Mouse (Mus musculus) ovary, postnatal 10 days (tissue): ENCODE measurements around the gene Tbc1d9.
"Not testable (repeated sequence)": the region's sequence is repeated elsewhere in the genome, so short reads cannot be mapped to it uniquely, and the experiment has no call there.

ENCODE experiments used
- DNase-seq: peaks from one replicate; pipeline ENCODE4 v3.0.0; 2022; ENCODE audit warnings: low spot score

Gene Tbc1d9

DNA sequence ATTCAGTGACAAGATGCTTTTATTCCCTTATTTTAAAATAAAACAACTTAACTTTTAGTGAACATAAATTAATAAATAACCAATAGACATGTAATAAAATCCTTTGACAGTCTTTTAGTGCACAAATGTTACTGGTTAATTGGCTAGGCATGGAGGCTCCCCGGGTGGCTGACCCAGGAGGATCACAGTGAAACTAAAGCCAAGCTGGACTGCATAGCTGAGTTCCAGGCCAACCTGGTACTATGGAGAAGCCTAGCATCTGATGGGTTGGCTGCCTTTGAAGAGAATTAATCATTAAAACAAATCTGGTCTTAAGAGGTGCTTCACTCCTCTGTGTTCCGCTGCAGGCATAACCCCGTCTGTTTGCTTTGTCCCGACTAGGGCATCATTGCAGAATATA is 67.9 kb downstream of the Tbc1d9 start:
- DNase-seq = no peak

DNA sequence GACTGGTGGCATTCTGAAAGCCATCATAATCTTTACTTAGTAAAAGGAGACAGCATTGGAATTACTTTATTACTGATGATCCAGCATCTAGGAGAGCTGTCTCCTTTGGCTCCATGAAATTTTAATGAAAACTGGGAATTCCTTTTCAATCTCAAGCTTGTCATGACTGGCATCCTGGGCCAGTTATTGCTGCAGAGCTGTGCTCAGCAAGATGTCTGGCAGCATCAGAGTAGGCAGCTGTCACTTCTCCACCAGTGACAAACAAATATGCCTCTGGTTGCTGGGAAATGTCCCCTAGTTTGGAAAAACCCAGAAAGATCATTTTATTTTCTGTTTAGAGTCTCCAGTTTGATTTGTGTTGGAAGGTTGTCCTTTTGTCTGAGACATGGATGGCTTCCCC is 74.2 kb downstream of the Tbc1d9 start:
- no peak for DNase-seq

DNA sequence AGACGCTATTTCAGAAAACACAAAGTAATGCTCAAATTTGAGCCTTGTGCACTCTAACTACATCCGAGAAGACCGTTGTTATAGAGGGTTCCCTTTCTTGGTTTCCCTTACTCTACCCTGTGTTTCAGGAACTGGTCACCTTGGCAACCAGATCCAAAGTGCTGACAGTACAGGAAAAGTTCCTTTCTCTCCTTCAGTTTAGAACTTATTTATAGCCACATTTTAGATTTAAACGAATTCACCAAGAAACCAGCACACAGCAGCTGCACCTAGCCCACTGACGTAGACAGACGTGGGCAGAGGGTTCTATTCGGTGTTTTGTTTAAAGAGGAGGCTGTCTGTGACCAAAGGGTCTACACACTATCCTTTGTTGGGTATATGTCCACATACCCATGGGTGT is 79.0 kb downstream of the Tbc1d9 start:
- no peak for DNase-seq

DNA sequence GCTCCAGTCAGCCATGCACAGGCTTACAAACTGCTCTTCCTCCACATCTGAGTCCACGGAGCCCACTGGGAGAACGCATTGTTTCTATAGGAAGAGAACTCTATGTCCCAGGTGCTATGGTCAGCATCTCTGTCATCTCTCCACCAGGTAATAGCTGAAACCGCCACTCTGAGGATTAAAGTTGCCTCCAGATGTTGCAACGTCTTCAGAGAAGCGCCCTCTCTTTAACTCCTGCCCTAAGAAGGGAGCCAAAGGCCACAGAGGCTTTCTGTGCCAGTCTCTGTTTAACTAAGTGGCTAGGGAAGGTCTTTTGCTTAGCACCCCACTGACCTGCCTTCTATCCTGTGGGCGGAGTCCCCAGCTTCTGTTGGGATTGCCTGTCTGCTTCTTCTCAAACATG is 85.7 kb downstream of the Tbc1d9 start:
- no peak for DNase-seq

DNA sequence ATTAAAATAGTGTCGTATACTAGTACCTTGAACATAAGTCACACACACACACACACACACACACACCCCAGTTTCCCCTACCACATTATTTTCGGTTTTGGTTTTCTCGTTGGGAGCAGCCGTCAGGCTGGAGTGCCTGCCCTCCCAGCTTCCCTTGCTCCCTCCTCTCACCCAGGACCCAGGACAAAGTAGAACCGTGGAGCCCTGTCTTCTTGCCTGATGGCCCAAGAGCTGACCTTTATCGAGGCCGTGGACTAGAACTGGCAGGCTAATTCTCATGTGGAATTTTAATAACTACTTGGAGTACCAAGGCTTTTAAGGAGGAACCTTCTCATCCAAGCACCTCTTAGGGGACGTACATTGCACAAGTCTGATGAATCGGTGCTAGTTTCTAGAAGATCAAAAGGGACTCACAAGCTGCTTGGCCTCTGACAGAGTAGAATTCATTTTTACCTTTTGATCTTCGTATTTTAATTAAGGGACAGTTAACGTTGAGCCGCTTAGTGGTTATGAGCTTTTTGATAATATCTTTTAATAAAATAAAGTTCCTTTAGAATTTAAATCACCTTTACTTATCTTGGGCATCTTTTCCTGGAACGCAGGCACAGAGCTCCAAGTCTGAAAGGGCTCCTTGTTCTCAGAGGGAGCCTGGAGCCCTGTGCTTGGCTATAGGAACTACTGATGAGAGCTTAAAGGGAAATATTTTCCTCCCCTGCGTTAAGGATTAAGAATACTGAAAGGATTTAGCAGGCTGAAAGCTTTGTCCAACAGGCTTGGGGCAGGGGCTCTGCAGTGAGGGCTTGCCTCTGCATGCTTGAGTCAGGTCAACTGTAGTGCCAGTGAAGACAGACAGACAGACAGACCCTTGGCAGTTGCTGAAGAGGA is 86.5 kb downstream of the Tbc1d9 start:
- DNase-seq = no peak

DNA sequence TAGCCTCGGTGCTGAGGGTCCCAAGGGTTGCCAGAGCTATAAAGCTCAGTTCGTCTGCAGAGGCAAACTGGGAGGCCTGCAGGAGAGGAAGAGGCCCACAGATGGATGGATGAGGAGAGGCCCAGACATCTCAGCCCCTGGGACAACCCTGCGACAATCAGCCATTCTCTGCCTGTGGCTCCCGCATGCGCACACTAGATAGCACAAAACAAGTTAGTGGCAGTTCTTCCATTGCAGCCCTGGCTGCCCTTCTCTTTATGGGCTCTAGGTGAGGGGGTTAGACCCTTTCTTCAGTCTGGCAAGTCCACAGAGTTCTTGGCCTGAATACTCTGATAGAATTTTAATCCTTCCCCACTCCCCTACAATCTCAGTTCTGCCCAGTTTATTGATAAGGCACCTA is 87.6 kb downstream of the Tbc1d9 start:
- no peak for DNase-seq

DNA sequence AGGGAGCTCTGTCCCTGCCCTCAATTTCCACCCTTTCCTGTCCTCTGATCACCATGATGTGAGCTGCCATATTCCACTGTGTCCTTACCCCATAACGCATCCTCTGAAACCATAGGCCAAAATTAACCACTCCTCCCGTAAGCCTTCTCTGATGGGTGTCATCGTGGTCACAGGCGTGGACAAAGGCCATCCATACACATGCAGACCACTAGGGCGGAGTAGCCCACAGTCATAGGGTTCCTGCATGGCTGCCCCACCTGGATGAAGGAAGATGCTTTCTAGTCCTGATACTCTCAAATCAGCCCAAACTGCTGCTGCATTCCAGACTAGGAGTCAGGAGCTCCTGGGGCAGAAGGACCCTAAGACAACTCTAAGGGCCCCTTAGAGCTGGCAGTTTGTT is 92.5 kb downstream of the Tbc1d9 start:
- no peak for DNase-seq

DNA sequence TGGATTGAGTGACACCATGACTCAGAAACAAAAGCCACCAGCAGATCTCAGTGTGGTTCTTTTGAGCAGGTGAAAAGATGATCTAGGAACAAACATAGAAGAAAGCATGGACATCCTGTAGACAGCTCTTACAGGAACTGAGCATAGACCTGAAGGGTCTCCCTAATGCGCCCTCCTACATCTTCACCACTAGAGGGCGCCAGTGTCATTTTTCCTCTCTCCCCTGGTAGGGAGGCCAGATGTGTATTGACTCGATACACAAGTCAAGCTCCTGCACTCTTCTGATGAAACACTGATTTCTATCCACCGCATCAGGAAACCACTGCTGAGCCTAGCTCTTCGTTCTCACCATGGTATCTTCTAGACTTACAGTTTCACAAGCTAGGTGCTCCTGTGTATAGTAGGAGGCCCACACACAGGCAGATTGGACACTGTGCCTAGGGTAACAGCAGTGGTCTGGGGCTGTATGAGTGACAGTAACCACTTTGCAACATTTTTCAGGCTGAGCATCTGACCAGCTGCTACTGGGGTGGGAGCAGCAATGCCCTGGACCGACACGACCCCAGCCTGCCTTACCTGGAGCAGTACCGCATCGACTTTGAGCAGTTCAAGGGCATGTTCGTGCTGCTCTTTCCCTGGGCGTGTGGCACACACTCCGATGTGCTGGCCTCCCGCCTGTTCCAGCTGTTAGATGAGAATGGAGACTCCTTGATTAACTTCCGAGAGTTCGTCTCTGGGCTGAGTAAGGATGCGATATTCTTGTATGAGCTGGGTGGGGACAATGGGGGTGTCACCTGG is 95.5 kb downstream of the Tbc1d9 start:
- DNase-seq = peak; percentile 10

DNA sequence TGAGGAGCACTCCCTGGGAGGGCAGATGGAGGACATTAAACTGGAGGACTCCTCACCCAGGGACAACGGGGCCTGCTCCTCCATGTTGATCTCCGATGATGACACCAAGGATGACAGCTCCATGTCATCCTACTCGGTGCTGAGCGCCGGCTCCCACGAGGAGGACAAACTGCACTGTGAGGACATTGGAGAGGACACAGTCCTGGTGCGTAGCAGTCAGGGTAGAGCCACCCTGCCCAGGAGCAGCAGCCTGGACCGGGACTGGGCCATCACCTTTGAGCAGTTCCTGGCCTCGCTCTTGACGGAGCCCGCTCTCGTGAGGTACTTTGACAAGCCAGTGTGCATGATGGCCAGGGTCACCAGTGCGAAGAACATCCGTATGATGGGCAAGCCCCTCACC is 106.0 kb downstream of the Tbc1d9 start:
- DNase-seq = no peak

DNA sequence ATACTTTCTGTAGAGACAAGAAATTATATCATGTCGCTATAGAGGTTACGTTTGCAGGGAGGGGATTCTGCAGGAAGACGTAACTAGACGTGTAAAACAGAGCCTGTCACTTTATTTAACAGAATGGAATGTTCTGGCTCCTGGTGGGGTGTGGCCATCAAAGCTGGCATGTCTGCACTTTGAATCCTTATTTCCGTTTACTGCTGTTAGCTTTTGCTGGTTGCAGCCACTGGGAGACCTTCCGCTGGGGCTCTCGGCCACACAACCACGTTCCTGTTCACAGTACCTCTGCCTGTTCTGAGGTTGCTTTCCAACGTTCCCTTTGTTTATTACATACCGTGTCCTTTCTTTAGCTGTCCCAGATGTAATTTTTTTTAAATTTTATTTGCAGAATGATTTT is 107.3 kb downstream of the Tbc1d9 start:
- DNase-seq = no peak

DNA sequence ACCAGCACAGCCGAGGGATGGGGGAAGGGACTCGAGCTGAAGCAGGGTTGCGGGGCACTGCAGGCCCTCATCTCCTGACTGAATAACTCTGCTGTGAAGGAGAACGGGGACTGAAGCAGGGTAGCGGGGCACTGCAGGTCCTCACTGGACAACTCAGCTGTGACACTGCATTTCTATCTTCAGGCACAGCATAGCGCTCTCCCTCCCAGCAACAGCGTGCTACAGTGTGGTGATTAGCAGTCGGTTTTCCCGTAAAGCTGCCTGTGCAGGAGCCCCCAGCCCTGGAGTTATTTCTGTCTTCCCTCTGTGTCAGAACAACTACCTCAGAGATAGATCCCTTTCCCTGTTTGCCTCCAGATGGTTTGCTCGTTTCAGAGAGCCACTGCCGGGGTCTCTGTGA is 109.3 kb downstream of the Tbc1d9 start:
- DNase-seq = no peak

DNA sequence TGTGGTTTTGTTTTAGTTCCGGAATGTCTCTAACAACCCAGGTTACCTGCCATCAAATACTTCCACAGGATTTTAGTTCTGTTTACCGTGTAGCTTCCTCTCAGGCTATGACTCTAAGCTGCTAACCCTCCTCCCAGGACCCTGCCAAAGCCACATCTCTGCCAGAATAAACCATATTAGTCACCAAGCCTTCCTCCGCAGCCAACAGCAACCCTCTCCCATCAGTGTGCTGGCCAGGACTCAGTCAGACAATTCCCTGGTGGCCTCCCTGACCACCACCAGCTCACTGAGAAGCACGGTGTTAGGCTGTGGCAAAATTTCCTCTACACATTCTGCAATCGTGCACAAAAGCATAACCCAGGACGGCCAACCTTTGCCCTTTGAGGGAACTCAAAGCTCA is 113.3 kb downstream of the Tbc1d9 start:
- no peak for DNase-seq

DNA sequence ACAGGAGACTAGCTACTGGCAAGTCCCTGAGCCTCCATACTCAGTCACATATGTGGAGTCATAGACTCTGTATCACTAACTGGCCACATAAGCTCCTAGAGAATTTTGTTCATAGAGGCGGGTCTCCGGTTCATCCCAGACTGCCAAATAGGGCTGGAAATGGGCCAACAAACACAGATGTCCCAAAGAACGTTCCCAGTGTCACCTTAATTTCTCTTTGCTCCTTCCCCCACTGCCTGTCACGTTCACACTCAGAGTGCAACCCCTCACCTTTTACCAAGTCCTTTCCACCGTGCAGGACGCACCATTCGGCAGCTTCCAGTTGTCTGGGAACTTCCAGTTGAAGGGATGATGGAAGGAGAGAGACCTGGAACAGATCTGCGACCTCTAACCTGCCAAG is 120.2 kb downstream of the Tbc1d9 start:
- DNase-seq = no peak

DNA sequence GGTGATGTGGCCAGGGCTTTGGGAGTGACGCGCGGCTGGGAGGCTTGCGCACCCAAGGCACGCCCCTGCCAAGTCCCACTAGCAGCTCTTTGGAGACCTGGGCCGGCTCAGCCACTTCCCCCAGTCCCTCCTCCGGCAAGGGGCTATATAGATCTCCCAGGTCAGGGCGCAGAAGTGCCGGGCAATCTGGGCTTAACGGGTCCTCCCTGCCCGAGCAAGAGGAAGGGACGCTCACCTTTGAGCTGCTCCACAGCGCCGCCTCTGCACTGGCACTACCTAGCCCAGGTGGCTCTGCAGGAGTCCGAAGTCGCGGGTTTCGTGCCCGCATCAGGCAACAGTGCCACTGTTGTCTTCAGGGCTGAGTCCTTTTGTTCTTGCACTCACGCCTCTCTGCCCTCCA is 125.0 kb downstream of the Tbc1d9 start, which contains the start of gene Ucp1:
TSS of gene Ucp1 (plus strand) at position 177 of the 400 bp plus-strand sequence.
- no peak for DNase-seq

DNA sequence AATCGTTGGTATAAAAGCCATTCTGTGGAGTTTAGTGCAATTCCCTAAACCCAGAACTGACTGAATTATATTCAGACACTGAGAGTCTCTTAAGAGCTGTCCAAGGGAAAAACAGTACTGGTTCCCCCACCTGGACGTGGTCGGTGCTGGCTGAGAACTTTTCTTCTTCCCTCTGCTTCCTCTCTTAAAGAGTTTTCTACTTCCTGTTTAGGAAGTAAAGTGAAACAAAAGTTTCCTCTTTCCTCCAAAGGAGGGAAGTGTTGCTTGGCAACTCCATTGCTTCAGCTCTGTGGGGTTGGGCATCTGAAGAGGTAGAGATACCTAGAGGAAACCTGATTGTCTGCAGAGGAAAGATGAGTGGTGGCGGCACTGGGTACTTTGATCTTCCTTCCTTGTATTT is 132.2 kb downstream of the Tbc1d9 start:
- no peak for DNase-seq

DNA sequence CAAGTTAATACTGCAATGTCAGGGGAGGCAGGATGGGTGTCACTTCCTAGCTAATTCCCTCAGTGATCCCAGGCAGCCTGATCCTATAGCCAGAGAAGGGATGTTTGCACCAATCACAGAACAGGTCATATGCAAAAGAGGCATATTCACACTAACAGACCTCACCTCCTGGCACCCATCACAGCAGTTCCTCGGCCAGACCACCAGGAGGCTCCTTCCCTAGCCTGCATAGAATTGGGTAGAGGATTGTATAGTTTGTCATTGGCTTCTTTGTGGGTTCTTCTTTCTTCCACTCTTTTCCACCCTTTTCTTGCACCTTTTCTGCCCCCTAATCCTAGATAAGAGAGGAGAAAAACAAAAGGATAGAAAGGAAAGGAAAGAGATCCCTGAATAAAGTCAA is 135.0 kb downstream of the Tbc1d9 start:
- DNase-seq = no peak

DNA sequence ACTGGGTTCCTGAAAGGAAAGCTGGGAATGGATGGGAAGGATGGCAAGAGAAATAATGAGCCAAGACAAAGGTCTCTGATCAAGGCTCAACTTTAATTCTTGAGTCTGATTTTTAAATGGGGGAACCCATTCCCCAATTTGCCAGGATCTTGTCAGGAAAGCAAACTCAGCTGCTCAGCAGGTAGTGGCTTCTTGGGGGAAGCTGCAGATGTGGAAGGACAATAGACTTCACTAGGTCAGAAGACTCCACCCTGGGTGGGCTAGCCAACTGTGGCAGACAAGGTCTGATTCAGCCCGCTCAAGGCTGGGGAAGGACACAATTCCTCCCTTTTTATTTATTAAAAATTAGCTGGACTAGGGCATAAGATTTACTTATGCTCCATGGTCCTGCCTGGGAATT is 139.8 kb downstream of the Tbc1d9 start:
- DNase-seq = no peak

DNA sequence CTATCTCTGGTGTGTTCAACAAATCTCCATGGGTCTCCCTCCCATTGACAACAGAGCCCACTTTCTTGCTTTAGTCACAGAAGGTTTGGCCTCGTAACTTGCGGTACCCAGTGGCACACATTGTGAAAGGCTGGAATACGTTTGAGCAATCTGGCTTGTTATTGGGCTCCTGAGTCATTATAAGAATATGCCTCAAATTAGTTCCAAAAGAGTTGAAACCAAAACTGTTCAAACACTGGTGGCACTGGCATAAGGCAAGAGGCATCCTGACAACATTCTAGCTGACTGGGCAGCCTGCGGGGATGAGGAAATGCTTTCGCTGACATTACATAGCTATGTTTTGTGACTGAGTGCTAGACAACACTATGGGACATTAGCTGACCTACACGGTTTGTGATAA is 144.7 kb downstream of the Tbc1d9 start:
- no peak for DNase-seq

DNA sequence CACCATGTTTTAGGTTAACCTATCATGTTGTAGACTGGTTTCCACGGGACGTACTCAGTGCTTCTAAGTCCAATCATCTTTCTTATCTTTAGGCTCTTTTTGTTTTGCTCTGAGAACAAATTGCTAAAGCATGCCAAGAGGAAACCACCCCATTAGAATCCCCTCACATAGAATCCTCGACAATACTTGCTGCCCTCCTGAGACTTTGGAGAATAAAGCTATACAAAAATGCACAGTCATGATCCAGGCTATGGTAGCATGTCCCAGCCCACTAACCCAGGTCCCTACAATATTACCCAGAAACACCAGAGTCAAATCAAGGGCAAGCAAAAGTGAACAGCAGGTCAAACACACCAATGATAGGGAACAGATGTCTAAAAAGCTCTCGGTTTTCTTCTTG is 149.9 kb downstream of the Tbc1d9 start:
- not testable (repeated sequence) for DNase-seq

DNA sequence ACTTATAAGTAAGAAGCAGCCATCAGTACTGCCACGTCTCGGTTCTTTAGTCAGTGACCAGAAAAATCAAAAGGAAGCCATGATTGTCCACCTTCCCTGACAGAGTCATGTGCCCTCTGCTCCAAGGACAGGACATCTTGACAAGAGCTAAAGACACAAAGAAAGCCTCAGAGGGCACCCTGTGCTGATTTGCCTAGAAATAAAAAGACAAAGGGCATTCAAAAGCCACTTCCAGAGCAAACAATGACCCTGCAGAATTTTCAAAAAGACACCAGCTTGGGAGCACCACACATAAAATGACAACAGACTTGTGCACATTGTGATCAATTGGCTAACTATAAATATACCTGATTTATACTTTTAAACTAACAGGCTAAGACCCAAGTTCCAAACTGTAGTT is 150.5 kb downstream of the Tbc1d9 start:
- DNase-seq = no peak

DNA sequence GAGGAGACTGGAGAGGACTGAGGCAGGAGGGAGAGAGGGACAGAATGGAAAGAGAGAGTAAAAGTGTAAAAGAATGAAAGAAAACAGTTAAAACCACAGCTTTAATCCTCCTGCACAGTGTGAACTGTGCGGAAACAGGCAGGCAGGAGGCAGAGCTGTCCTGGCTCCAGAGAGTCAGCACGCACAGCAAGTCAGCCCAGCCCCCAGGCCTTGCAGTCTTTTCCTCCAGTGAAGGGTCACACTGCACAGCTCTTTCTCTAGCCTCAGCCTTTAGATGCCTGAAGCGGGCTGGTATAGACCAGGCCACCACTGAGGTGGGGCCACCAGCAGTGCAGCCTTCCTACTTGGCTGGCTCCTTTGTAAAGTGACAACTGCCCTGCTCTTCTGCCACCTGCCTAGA is 155.4 kb downstream of the Tbc1d9 start:
- DNase-seq = no peak

DNA sequence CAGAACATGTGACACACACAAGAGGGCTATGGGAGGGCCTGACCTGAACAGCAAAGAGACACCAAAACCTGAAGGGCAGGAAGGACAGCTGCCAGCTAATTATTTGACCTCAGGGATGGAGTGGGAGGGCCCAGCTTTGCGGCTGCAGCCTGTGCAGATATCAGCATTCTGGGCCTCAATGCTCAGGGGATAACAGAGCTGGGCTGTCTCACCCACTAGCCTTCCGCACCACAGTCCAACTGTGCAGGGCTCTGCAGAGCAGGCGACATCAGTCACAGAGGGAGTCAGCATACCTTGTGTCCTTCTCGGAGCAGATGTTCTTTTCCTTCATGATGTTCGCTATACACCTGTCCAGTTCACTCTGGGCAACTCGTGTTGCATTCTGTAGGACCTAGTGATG is 157.2 kb downstream of the Tbc1d9 start:
- DNase-seq = no peak
